Mouse (Mus musculus) G1E (cell line): ENCODE data around the gene Dao.

Experiments
- CTCF ChIP-seq: IDR thresholded peaks from 2 replicates; pipeline ENCODE4 v1.5.1; 2012; ENCODE audit warnings: low read depth, low read length, inconsistent platforms, mixed read lengths
- GATA1 ChIP-seq: IDR thresholded peaks from 2 replicates; pipeline ENCODE4 v1.6.1; 2012; ENCODE audit warnings: borderline replicate concordance, low read length, inconsistent platforms, mixed read lengths
- GATA2 ChIP-seq: IDR thresholded peaks from 2 replicates; pipeline ENCODE4 v1.6.1; 2012; ENCODE audit warnings: low read depth, low read length, inconsistent platforms, borderline replicate concordance

- TF ChIP-seq CTCF (no peak), GATA1 (no peak), GATA2 (no peak)
Observed at GRCm38 (mm10) chr5:113976597-113976996, 26.9 kb upstream of the Dao start.
